Comparison of ENCODE assay signal across 9 mouse cellular contexts in the genomic region with DNA sequence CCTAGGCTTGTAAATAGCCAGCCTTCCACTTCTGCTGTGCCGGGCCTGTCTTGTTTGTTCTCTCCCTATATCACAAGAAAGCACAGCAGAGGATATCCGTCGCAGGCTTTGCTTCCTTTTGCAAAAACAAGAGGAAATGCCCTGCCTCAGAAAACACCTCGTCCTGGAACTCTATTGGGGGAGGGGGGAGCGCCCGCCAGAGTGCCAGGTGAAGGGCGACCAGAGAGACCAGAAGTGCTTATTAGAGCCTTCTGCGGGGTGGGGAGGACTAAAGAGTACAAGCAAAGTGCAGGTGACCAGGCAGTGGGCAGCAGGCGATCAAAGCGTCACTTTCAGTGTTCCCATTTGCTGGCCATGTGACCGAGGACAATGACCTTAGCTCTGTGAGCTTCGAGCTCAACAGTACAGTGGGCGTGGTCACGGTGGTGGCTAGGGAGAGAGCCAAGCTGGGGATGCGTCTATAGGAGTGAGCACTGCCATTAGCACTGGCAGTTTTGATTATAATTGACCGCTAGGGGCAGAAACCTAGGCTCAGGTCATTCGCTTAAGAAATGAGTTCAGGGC. TPM values are rescaled to one million over a fixed set of nuclear protein-coding genes. Genes with fewer than 3 reads are reported as not detected.
DNase-seq lines count a peak whose midpoint lies in the region; ATAC-seq lines count a peak whose summit lies in the region.
"Had no signal": no experiment of that assay in that cellular context is flagged by ENCODE, and none has a peak within 500 bp of the region (broad histone marks: within the 10 kb centered on the region; RNA-seq: fewer than 3 reads in every experiment).

No protein-coding gene starts in this region.

- H3K9me3 ChIP-seq in embryonic facial prominence, embryonic 11.5 days (replicated peaks; ENCODE audit: control insufficient read depth, low read length): no peaks in the 10 kb centered on the region
- no peaks in the 10 kb centered on the region for H3K9me3 ChIP-seq in stomach, embryonic 14.5 days (ENCODE audit: control insufficient read depth, low read depth, low read length)

- H3K4me2 ChIP-seq in embryonic facial prominence, embryonic 11.5 days (ENCODE audit: low read depth, low read length): no peak overlapping the region
- no peak overlapping the region for H3K4me2 ChIP-seq in stomach, embryonic 14.5 days (replicated peaks; ENCODE audit: low read depth, low read length)

- H3K27ac ChIP-seq in embryonic facial prominence, embryonic 11.5 days (replicated peaks; ENCODE audit: low read depth, low read length): no peak overlapping the region
- H3K27ac ChIP-seq in stomach, embryonic 14.5 days (ENCODE audit: low read length): peak overlapping the region; percentile 59

- intact Hi-C loops in heart, postnatal 14 days (cut with DNase I): no loop called here
- intact Hi-C loops in left cerebral cortex, postnatal 36 days (cut with DNase I): no loop called here

- H3K4me1 ChIP-seq in embryonic facial prominence, embryonic 11.5 days (ENCODE audit: control insufficient read depth, insufficient read depth, low read length): no peaks in the 10 kb centered on the region
- peaks cover 17% of the 10 kb centered on the region; the same call in 1 of the 2 replicates for H3K4me1 ChIP-seq in stomach, embryonic 14.5 days (ENCODE audit: control insufficient read depth, insufficient read depth, low read length)

- H3K36me3 ChIP-seq in embryonic facial prominence, embryonic 11.5 days (replicated peaks; ENCODE audit: control insufficient read depth, insufficient read depth, low read depth, low read length): no peaks in the 10 kb centered on the region
- H3K36me3 ChIP-seq in stomach, embryonic 14.5 days (ENCODE audit: control insufficient read depth, insufficient read depth, low read length): peaks cover 5% of the 10 kb centered on the region; the same call in 1 of the 2 replicates

- 22% methylated on average over 17 of the region's 17 CpGs for WGBS in embryonic facial prominence, embryonic 11.5 days
- 18% methylated on average over 17 of the region's 17 CpGs for WGBS in large intestine, adult 2 months
- 34% methylated on average over 17 of the region's 17 CpGs for WGBS in stomach, embryonic 14.5 days

- DNase-seq in layer of hippocampus, adult 11-12 months (ENCODE audit: low spot score): peak; percentile 56
- no peak for DNase-seq in layer of hippocampus, postnatal 36 days
- DNase-seq in embryonic facial prominence, embryonic 11.5 days (ENCODE audit: low spot score): peak; percentile 66
- DNase-seq in heart, postnatal 14 days: peak; percentile 71 to 72
- peak; percentile 81 for DNase-seq in large intestine, adult 2 months (ENCODE audit: low read depth, low spot score)
- DNase-seq in left cerebral cortex, postnatal 36 days (ENCODE audit: low spot score in 2 of 2): no peak

- no peak overlapping the region for H3K9ac ChIP-seq in embryonic facial prominence, embryonic 11.5 days (replicated peaks; ENCODE audit: low read length)
- H3K9ac ChIP-seq in stomach, embryonic 14.5 days (replicated peaks; ENCODE audit: low read depth, low read length): no peak overlapping the region

- no peak for ATAC-seq in embryonic facial prominence, embryonic 11.5 days (replicated peaks; ENCODE audit: insufficient number of reproducible peaks, low FRiP score, low TSS enrichment, low read depth)
- ATAC-seq in megakaryocyte-erythroid progenitor cell, adult 5-6 weeks (replicated peaks; ENCODE audit: low FRiP score, low TSS enrichment, poor library complexity, severe bottlenecking): peak; percentile 77
- ATAC-seq in stomach, embryonic 14.5 days (ENCODE audit: insufficient number of reproducible peaks, insufficient read depth, low FRiP score, low read depth): no peak

- no peaks in the 10 kb centered on the region for H3K27me3 ChIP-seq in embryonic facial prominence, embryonic 11.5 days (ENCODE audit: control insufficient read depth, insufficient read depth, low read length)
- H3K27me3 ChIP-seq in stomach, embryonic 14.5 days (ENCODE audit: control insufficient read depth, insufficient read depth, low read length): no peaks in the 10 kb centered on the region

- H3K4me3 ChIP-seq in embryonic facial prominence, embryonic 11.5 days (ENCODE audit: low read depth, low read length): no peak overlapping the region
- no peak overlapping the region for H3K4me3 ChIP-seq in stomach, embryonic 14.5 days (ENCODE audit: low read depth, low read length)

RNA-seq across cellular contexts. Expression of a gene that starts 45.8 kb away (rescaled TPM):
- total RNA-seq in layer of hippocampus, postnatal 36 days (2021): 10 to 100 TPM; 50.4 to 52.7 TPM
- 1.8 and 2.1 TPM in 2 replicates for polyA plus RNA-seq in embryonic facial prominence, embryonic 11.5 days (2014; fragmentation: Nextera tagmentation; extraction: Ambion mirVana)
- total RNA-seq in heart, postnatal 14 days (2021): 1 to 10 TPM; 3.7 to 4.1 TPM
- 0.27 and 0.48 TPM in 2 replicates for polyA plus RNA-seq in large intestine, adult 2 months (2012; rRNA removed)
- 0.07 TPM in 1 of 2 replicates, not detected in the other for total RNA-seq in megakaryocyte-erythroid progenitor cell, adult 5-6 weeks (2014; fragmentation: Nextera tagmentation)
- 0.38 TPM in 1 of 2 replicates, not detected in the other for total RNA-seq in megakaryocyte-erythroid progenitor cell, adult 5-6 weeks (2017)
- polyA plus RNA-seq in stomach, embryonic 14.5 days (2014; fragmentation: Nextera tagmentation; extraction: Ambion mirVana): 3.2 and 3.3 TPM in 2 replicates
- 10 to 100 TPM; 27.8 to 38.4 TPM for total RNA-seq in left cerebral cortex, postnatal 36 days (2021)
- total RNA-seq: CH12.LX had no signal

Comparison
In these comparisons a context has a peak if more than half of its experiments do, and no peak if none do; other contexts are left out.
1. DNase-seq: peak in layer of hippocampus, adult 11-12 months (single experiment), embryonic facial prominence, embryonic 11.5 days (single experiment), heart, postnatal 14 days (2 of 2) and large intestine, adult 2 months (single experiment); none in layer of hippocampus, postnatal 36 days (0 of 2) and left cerebral cortex, postnatal 36 days (0 of 2).
2. RNA of a gene that starts 45.8 kb away (total RNA-seq): 50.4 to 52.7 TPM in layer of hippocampus, postnatal 36 days and 27.8 to 38.4 TPM in left cerebral cortex, postnatal 36 days; 3.7 to 4.1 TPM in heart, postnatal 14 days and 0.07 to 0.38 TPM in megakaryocyte-erythroid progenitor cell, adult 5-6 weeks; every median in the first group is over 4 times any median in the second.